Mouse (Mus musculus) heart, postnatal 0 days (tissue): Measurements from ENCODE around the gene Zcchc24.

Experiments
- CTCF ChIP-seq: IDR thresholded peaks from 2 replicates; pipeline ENCODE4 v1.5.1; 2016; ENCODE audit warnings: antibody characterized with exemption, control low read depth, low read depth
- EP300 ChIP-seq: IDR thresholded peaks from 2 replicates; pipeline ENCODE4 v1.6.1; 2016; ENCODE audit warnings: antibody characterized with exemption, low read depth

GRCm38 (mm10) chr14:25726226-25727148 is 42.4 kb downstream of the Zcchc24 start:
- TF ChIP-seq CTCF (peak; percentile 87), EP300 (no peak)
